Mouse (Mus musculus): ENCODE results near the gene Zfp512b. TPM values are rescaled to one million over a fixed set of nuclear protein-coding genes. Genes with fewer than 3 reads are reported as not detected.

The Zfp512b gene
- total RNA-seq, 4 experiments from 2014 or later: 11.0 to 18.7 (median 14.0) TPM

- DNase-seq (ENCODE audit: low spot score): peak; percentile 35
Measured at GRCm38 (mm10) chr2:181572921-181573920, 19.4 kb downstream of the Zfp512b start.

- DNase-seq (ENCODE audit: low spot score): no peak
Measured at GRCm38 (mm10) chr2:181571941-181572670, 20.5 kb downstream of the Zfp512b start.

GRCm38 (mm10) chr2:181570921-181571595 lies 21.5 kb downstream of the Zfp512b start:
- no peak for DNase-seq (ENCODE audit: low spot score)

GRCm38 (mm10) chr2:181570375-181570774 lies 22.2 kb downstream of the Zfp512b start:
- DNase-seq (ENCODE audit: low spot score): no peak

- no peak for DNase-seq (ENCODE audit: low spot score)
Measured at GRCm38 (mm10) chr2:181569856-181570255, 22.7 kb downstream of the Zfp512b start.

- peak; percentile 57 for DNase-seq (ENCODE audit: low spot score)
Measured at GRCm38 (mm10) chr2:181568272-181569008, 24.2 kb downstream of the Zfp512b start.

- no peak for DNase-seq (ENCODE audit: low spot score)
Measured at GRCm38 (mm10) chr2:181567338-181567737, 25.3 kb downstream of the Zfp512b start.

- DNase-seq (ENCODE audit: low spot score): no peak
Measured at GRCm38 (mm10) chr2:181553772-181554171, 38.8 kb downstream of the Zfp512b start.

- DNase-seq (ENCODE audit: low spot score): no peak
Measured at GRCm38 (mm10) chr2:181550233-181550632, 42.4 kb downstream of the Zfp512b start.

- no peak for DNase-seq (ENCODE audit: low spot score)
Measured at GRCm38 (mm10) chr2:181548682-181549081, 43.9 kb downstream of the Zfp512b start.

- no peak for DNase-seq (ENCODE audit: low spot score)
Measured at GRCm38 (mm10) chr2:181548227-181548626, 44.4 kb downstream of the Zfp512b start.

GRCm38 (mm10) chr2:181546142-181546541 lies 46.5 kb downstream of the Zfp512b start:
- no peak for DNase-seq (ENCODE audit: low spot score)

- DNase-seq (ENCODE audit: low spot score): no peak
Measured at GRCm38 (mm10) chr2:181541761-181542380, 50.7 kb downstream of the Zfp512b start.

- DNase-seq (ENCODE audit: low spot score): peak; percentile 31
Measured at GRCm38 (mm10) chr2:181537444-181538047, 55.1 kb downstream of the Zfp512b start.

GRCm38 (mm10) chr2:181536410-181536809 lies 56.2 kb downstream of the Zfp512b start:
- no peak for DNase-seq (ENCODE audit: low spot score)

GRCm38 (mm10) chr2:181532589-181532988 lies 60.0 kb downstream of the Zfp512b start:
- DNase-seq (ENCODE audit: low spot score): no peak
